Mouse (Mus musculus) limb, embryonic 11.5 days (tissue): Measurements from ENCODE around the gene Rcan2. TPM values are rescaled to one million over a fixed set of nuclear protein-coding genes. Genes with fewer than 3 reads are reported as not detected.

Experiments used
- ATAC-seq: fragments of 200-750 bp; cut with Nextera tagmentation; 2 replicates; pipeline ENCODE4 v1.8.0; 2017; ENCODE audit warnings: low read depth; ENCODE audit not compliant: insufficient number of reproducible peaks, low FRiP score, low TSS enrichment
- DNase-seq: peaks from one replicate; pipeline ENCODE4 v3.0.0-alpha.2; 2015; ENCODE audit warnings: low spot score
- H3K27ac ChIP-seq: fragments of 300-500 bp; sonication (generic); replicated peaks from 2 replicates; pipeline ENCODE4 v1.5.1; 2014; ENCODE audit warnings: low read depth, mild to moderate bottlenecking, low read length
- H3K27me3 ChIP-seq: fragments of 300-500 bp; sonication (generic); 2 replicates; pipeline ENCODE4 v1.6.1; 2014; ENCODE audit warnings: mild to moderate bottlenecking, low read length, mixed read lengths; ENCODE audit not compliant: control insufficient read depth, insufficient read depth
- H3K36me3 ChIP-seq: fragments of 300-500 bp; sonication (generic); 2 replicates; pipeline ENCODE4 v1.6.1; 2014; ENCODE audit warnings: mild to moderate bottlenecking, low read length, moderate library complexity, mixed read lengths; ENCODE audit not compliant: control insufficient read depth, insufficient read depth
- H3K4me1 ChIP-seq: fragments of 300-500 bp; sonication (generic); 2 replicates; pipeline ENCODE4 v1.6.1; 2014; ENCODE audit warnings: low read length, mixed read lengths; ENCODE audit not compliant: control insufficient read depth, insufficient read depth
- H3K4me2 ChIP-seq: fragments of 300-500 bp; sonication (generic); 2 replicates; pipeline ENCODE4 v1.6.1; 2014; ENCODE audit warnings: low read depth, mild to moderate bottlenecking, moderate library complexity; ENCODE audit not compliant: severe bottlenecking
- H3K4me3 ChIP-seq: fragments of 300-500 bp; sonication (generic); 2 replicates; pipeline ENCODE4 v1.5.1; 2014; ENCODE audit warnings: low read depth, low read length
- H3K9ac ChIP-seq: fragments of 300-500 bp; sonication (generic); 2 replicates; pipeline ENCODE4 v1.6.1; 2014; ENCODE audit warnings: mild to moderate bottlenecking, low read length
- H3K9me3 ChIP-seq: fragments of 300-500 bp; sonication (generic); 2 replicates; pipeline ENCODE4 v1.6.1; 2016; ENCODE audit warnings: low read length; ENCODE audit not compliant: control insufficient read depth
- whole genome bisulfite sequencing: fragments of 180-500 bp; shearing (Covaris S2); extraction: QIAGEN DNeasy Blood & Tissue Kit; methylation state at CpG from one replicate; pipeline ENCODE4 v1.1.7; 2014; 5-methylcytosine and 5-hydroxymethylcytosine counted together
- polyA plus RNA-seq: library from polyadenylated mRNA; unstranded; fragments of >200 nt; fragmentation: Nextera tagmentation; extraction: Ambion mirVana; gene quantifications from 2 replicates; pipeline ENCODE4 v1.2.1, GENCODE M21; 2014

The Rcan2 gene
- 1.7 and 2.5 TPM in 2 replicates for polyA plus RNA-seq

- H3K27ac ChIP-seq = no peak within 1 kb of the TSS
- ATAC-seq (no peak; the same call in 1 of the 2 replicates), DNase-seq (peak; percentile 52)
- peak within 1 kb of the TSS; percentile 91 for H3K4me2 ChIP-seq
- H3K4me3 ChIP-seq = peak within 1 kb of the TSS; percentile 51
- H3K9me3 ChIP-seq = no peaks in the 10 kb centered on the region
- H3K27me3 ChIP-seq = peaks cover 10% of the 10 kb centered on the region
- 0 out of 2 replicates have a peak, but pooled peaks cover 3% of the 10 kb centered on the region for H3K4me1 ChIP-seq
- under 1% methylated on average over 7 of the region's 7 CpGs for WGBS
- H3K9ac ChIP-seq = peak within 1 kb of the TSS; percentile 47
- H3K36me3 ChIP-seq = no peaks in the 10 kb centered on the region
Measured at GRCm38 (mm10) chr17:43801077-43801476, at the start of gene Rcan2. Gene Rcan2, plus strand, starts transcription at chr17:43801351.

- Histone ChIP-seq H3K9me3 (no peaks in the 10 kb centered on the region), H3K36me3 (no peaks in the 10 kb centered on the region), H3K4me1 (no peaks in the 10 kb centered on the region), H3K27me3 (no peaks in the 10 kb centered on the region), H3K4me3 (no peak overlapping the region), H3K9ac (no peak overlapping the region), H3K27ac (no peak overlapping the region), H3K4me2 (no peak overlapping the region)
- DNase-seq = no peak
- no peak for ATAC-seq
- WGBS = 85% methylated on average over 1 of the region's 1 CpGs
Measured at GRCm38 (mm10) chr17:43752811-43753210, 48.3 kb upstream of the Rcan2 start.

GRCm38 (mm10) chr17:43754687-43755086, 46.5 kb upstream of the Rcan2 start:
- DNase-seq = no peak
- H3K4me1 ChIP-seq = no peaks in the 10 kb centered on the region
- H3K27me3 ChIP-seq = no peaks in the 10 kb centered on the region
- ATAC-seq = no peak
- no peak overlapping the region for H3K27ac ChIP-seq
- no peak overlapping the region for H3K9ac ChIP-seq
- no peaks in the 10 kb centered on the region for H3K36me3 ChIP-seq
- no peaks in the 10 kb centered on the region for H3K9me3 ChIP-seq
- no peak overlapping the region for H3K4me3 ChIP-seq
- 81% methylated on average over 5 of the region's 5 CpGs for WGBS
- H3K4me2 ChIP-seq = no peak overlapping the region

GRCm38 (mm10) chr17:43758607-43759259, 42.4 kb upstream of the Rcan2 start:
- Histone ChIP-seq H3K9me3 (no peaks in the 10 kb centered on the region), H3K27ac (no peak overlapping the region), H3K4me3 (no peak overlapping the region), H3K9ac (no peak overlapping the region), H3K36me3 (no peaks in the 10 kb centered on the region), H3K4me2 (no peak overlapping the region), H3K27me3 (no peaks in the 10 kb centered on the region), H3K4me1 (no peaks in the 10 kb centered on the region)
- DNase-seq (no peak), ATAC-seq (no peak)
- WGBS = 64% methylated on average over 15 of the region's 15 CpGs

- DNase-seq (no peak), ATAC-seq (no peak)
- Histone ChIP-seq H3K4me1 (no peaks in the 10 kb centered on the region), H3K4me2 (no peak overlapping the region), H3K9ac (no peak overlapping the region), H3K27me3 (no peaks in the 10 kb centered on the region), H3K9me3 (no peaks in the 10 kb centered on the region), H3K4me3 (no peak overlapping the region), H3K36me3 (no peaks in the 10 kb centered on the region), H3K27ac (no peak overlapping the region)
- 87% methylated on average over 4 of the region's 4 CpGs for WGBS
Measured at GRCm38 (mm10) chr17:43784531-43784930, 16.6 kb upstream of the Rcan2 start.

- H3K9me3 ChIP-seq = no peaks in the 10 kb centered on the region
- no peaks in the 10 kb centered on the region for H3K4me1 ChIP-seq
- H3K36me3 ChIP-seq = no peaks in the 10 kb centered on the region
- DNase-seq = no peak
- no peak overlapping the region for H3K4me2 ChIP-seq
- no peak overlapping the region for H3K9ac ChIP-seq
- no peak overlapping the region for H3K27ac ChIP-seq
- no peaks in the 10 kb centered on the region for H3K27me3 ChIP-seq
- ATAC-seq = no peak
- no peak overlapping the region for H3K4me3 ChIP-seq
- 91% methylated on average over 5 of the region's 5 CpGs for WGBS
Measured at GRCm38 (mm10) chr17:43788222-43788621, 12.9 kb upstream of the Rcan2 start.

GRCm38 (mm10) chr17:43789376-43789775, 11.8 kb upstream of the Rcan2 start:
- no peaks in the 10 kb centered on the region for H3K36me3 ChIP-seq
- no peak overlapping the region for H3K9ac ChIP-seq
- H3K27ac ChIP-seq = no peak overlapping the region
- DNase-seq (no peak), ATAC-seq (no peak)
- H3K4me3 ChIP-seq = no peak overlapping the region
- no peak overlapping the region for H3K4me2 ChIP-seq
- H3K27me3 ChIP-seq = no peaks in the 10 kb centered on the region
- H3K9me3 ChIP-seq = no peaks in the 10 kb centered on the region
- no peaks in the 10 kb centered on the region for H3K4me1 ChIP-seq

GRCm38 (mm10) chr17:43791751-43792150, 9.4 kb upstream of the Rcan2 start:
- H3K27me3 ChIP-seq = no peaks in the 10 kb centered on the region
- no peak for ATAC-seq

More at GRCm38 (mm10) chr17:43791751-43792150, 9.4 kb upstream of the Rcan2 start:
- no peak overlapping the region for H3K27ac ChIP-seq
- H3K36me3 ChIP-seq = no peaks in the 10 kb centered on the region
- H3K9ac ChIP-seq = no peak overlapping the region
- H3K9me3 ChIP-seq = no peaks in the 10 kb centered on the region
- no peak for DNase-seq
- WGBS = 92% methylated on average over 3 of the region's 3 CpGs
- no peak overlapping the region for H3K4me3 ChIP-seq
- no peaks in the 10 kb centered on the region for H3K4me1 ChIP-seq
- no peak overlapping the region for H3K4me2 ChIP-seq
